Mouse (Mus musculus): ENCODE data around the gene Slc1a1. TPM values are rescaled to one million over a fixed set of nuclear protein-coding genes. Genes with fewer than 3 reads are reported as not detected.

The Slc1a1 gene
- total and polyA plus RNA-seq, 2 experiments from 2014 or later, result 3.7 to 14.1 TPM

GRCm38 (mm10) chr19:28891238-28891637 is 56.4 kb downstream of the Slc1a1 start:
- Histone ChIP-seq H3K9ac (replicated peaks; ENCODE audit: low read depth, low read length) (no peak overlapping the region), H3K4me2 (ENCODE audit: low read depth, low read length) (no peak overlapping the region), H3K4me1 (ENCODE audit: control insufficient read depth, insufficient read depth) (no peaks in the 10 kb centered on the region), H3K27me3 (ENCODE audit: control insufficient read depth, insufficient read depth, low read length) (no peaks in the 10 kb centered on the region), H3K27ac (ENCODE audit: low read depth) (no peak overlapping the region), H3K4me3 (ENCODE audit: low read depth, low read length) (no peak overlapping the region), H3K9me3 (replicated peaks; ENCODE audit: control insufficient read depth, low read length) (no peaks in the 10 kb centered on the region), H3K36me3 (replicated peaks; ENCODE audit: control insufficient read depth, insufficient read depth, low read length) (no peaks in the 10 kb centered on the region)
- 42% methylated on average over 5 of the region's 5 CpGs for WGBS
- DNase-seq (ENCODE audit: low spot score), result no peak
- TF ChIP-seq CTCF (IDR thresholded peaks at IDR 0.05; ENCODE audit: low read depth) (no peak), EP300 (IDR thresholded peaks at IDR 0.05; ENCODE audit: low read depth) (no peak)
- no peak for ATAC-seq (ENCODE audit: insufficient read depth, low read depth)

GRCm38 (mm10) chr19:28891864-28892263 is 57.0 kb downstream of the Slc1a1 start:
- Histone ChIP-seq H3K4me3 (ENCODE audit: low read depth, low read length) (no peak overlapping the region), H3K4me1 (ENCODE audit: control insufficient read depth, insufficient read depth) (no peaks in the 10 kb centered on the region), H3K27me3 (ENCODE audit: control insufficient read depth, insufficient read depth, low read length) (no peaks in the 10 kb centered on the region), H3K36me3 (replicated peaks; ENCODE audit: control insufficient read depth, insufficient read depth, low read length) (no peaks in the 10 kb centered on the region), H3K9ac (replicated peaks; ENCODE audit: low read depth, low read length) (no peak overlapping the region), H3K4me2 (ENCODE audit: low read depth, low read length) (no peak overlapping the region), H3K27ac (ENCODE audit: low read depth) (no peak overlapping the region), H3K9me3 (replicated peaks; ENCODE audit: control insufficient read depth, low read length) (no peaks in the 10 kb centered on the region)
- TF ChIP-seq CTCF (IDR thresholded peaks at IDR 0.05; ENCODE audit: low read depth) (no peak), EP300 (IDR thresholded peaks at IDR 0.05; ENCODE audit: low read depth) (no peak)
- no peak for ATAC-seq (ENCODE audit: insufficient read depth, low read depth)
- DNase-seq (ENCODE audit: low spot score), result no peak
- WGBS, result 93% methylated on average over 1 of the region's 1 CpGs

GRCm38 (mm10) chr19:28896639-28897038 is 61.8 kb downstream of the Slc1a1 start:
- ATAC-seq (ENCODE audit: insufficient read depth, low read depth) (no peak), DNase-seq (ENCODE audit: low spot score) (no peak)
- 82% methylated on average over 1 of the region's 1 CpGs for WGBS
- Histone ChIP-seq H3K4me1 (ENCODE audit: control insufficient read depth, insufficient read depth) (no peaks in the 10 kb centered on the region), H3K9ac (replicated peaks; ENCODE audit: low read depth, low read length) (no peak overlapping the region), H3K9me3 (replicated peaks; ENCODE audit: control insufficient read depth, low read length) (no peaks in the 10 kb centered on the region), H3K36me3 (replicated peaks; ENCODE audit: control insufficient read depth, insufficient read depth, low read length) (no peaks in the 10 kb centered on the region), H3K4me2 (ENCODE audit: low read depth, low read length) (no peak overlapping the region), H3K27ac (ENCODE audit: low read depth) (no peak overlapping the region), H3K4me3 (ENCODE audit: low read depth, low read length) (no peak overlapping the region), H3K27me3 (ENCODE audit: control insufficient read depth, insufficient read depth, low read length) (no peaks in the 10 kb centered on the region)
- TF ChIP-seq CTCF (IDR thresholded peaks at IDR 0.05; ENCODE audit: low read depth), result no peak
- TF ChIP-seq EP300 (IDR thresholded peaks at IDR 0.05; ENCODE audit: low read depth), result no peak

- DNase-seq (ENCODE audit: low spot score), result no peak
- WGBS, result 67% methylated on average over 9 of the region's 9 CpGs
Measured at GRCm38 (mm10) chr19:28897497-28897896, 62.6 kb downstream of the Slc1a1 start.

GRCm38 (mm10) chr19:28900771-28901170 is 65.9 kb downstream of the Slc1a1 start:
- Histone ChIP-seq H3K27me3 (ENCODE audit: control insufficient read depth, insufficient read depth, low read length) (no peaks in the 10 kb centered on the region), H3K36me3 (replicated peaks; ENCODE audit: control insufficient read depth, insufficient read depth, low read length) (no peaks in the 10 kb centered on the region), H3K4me1 (ENCODE audit: control insufficient read depth, insufficient read depth) (no peaks in the 10 kb centered on the region), H3K9me3 (replicated peaks; ENCODE audit: control insufficient read depth, low read length) (no peaks in the 10 kb centered on the region), H3K4me3 (ENCODE audit: low read depth, low read length) (no peak overlapping the region), H3K9ac (replicated peaks; ENCODE audit: low read depth, low read length) (no peak overlapping the region), H3K27ac (ENCODE audit: low read depth) (no peak overlapping the region), H3K4me2 (ENCODE audit: low read depth, low read length) (no peak overlapping the region)
- ATAC-seq (ENCODE audit: insufficient read depth, low read depth) (no peak), DNase-seq (ENCODE audit: low spot score) (no peak)
- 88% methylated on average over 2 of the region's 2 CpGs for WGBS
- TF ChIP-seq EP300 (IDR thresholded peaks at IDR 0.05; ENCODE audit: low read depth) (no peak), CTCF (IDR thresholded peaks at IDR 0.05; ENCODE audit: low read depth) (no peak)

More at GRCm38 (mm10) chr19:28897497-28897896, 62.6 kb downstream of the Slc1a1 start:
- H3K9ac ChIP-seq (replicated peaks; ENCODE audit: low read depth, low read length), result no peak overlapping the region
- no peaks in the 10 kb centered on the region for H3K4me1 ChIP-seq (ENCODE audit: control insufficient read depth, insufficient read depth)
- H3K27me3 ChIP-seq (ENCODE audit: control insufficient read depth, insufficient read depth, low read length), result no peaks in the 10 kb centered on the region
- no peak overlapping the region for H3K4me2 ChIP-seq (ENCODE audit: low read depth, low read length)
- H3K9me3 ChIP-seq (replicated peaks; ENCODE audit: control insufficient read depth, low read length), result no peaks in the 10 kb centered on the region
- ATAC-seq (ENCODE audit: insufficient read depth, low read depth), result no peak
- no peak overlapping the region for H3K4me3 ChIP-seq (ENCODE audit: low read depth, low read length)
- no peaks in the 10 kb centered on the region for H3K36me3 ChIP-seq (replicated peaks; ENCODE audit: control insufficient read depth, insufficient read depth, low read length)
- no peak overlapping the region for H3K27ac ChIP-seq (ENCODE audit: low read depth)
- no peak for TF ChIP-seq EP300 (IDR thresholded peaks at IDR 0.05; ENCODE audit: low read depth)
- no peak for TF ChIP-seq CTCF (IDR thresholded peaks at IDR 0.05; ENCODE audit: low read depth)

GRCm38 (mm10) chr19:28902111-28902510 is 67.3 kb downstream of the Slc1a1 start:
- H3K4me2 ChIP-seq (ENCODE audit: low read depth, low read length), result no peak overlapping the region
- 81% methylated on average over 2 of the region's 2 CpGs for WGBS
- H3K9me3 ChIP-seq (replicated peaks; ENCODE audit: control insufficient read depth, low read length), result no peaks in the 10 kb centered on the region
- DNase-seq (ENCODE audit: low spot score) (no peak), ATAC-seq (ENCODE audit: insufficient read depth, low read depth) (no peak)
- H3K4me1 ChIP-seq (ENCODE audit: control insufficient read depth, insufficient read depth), result no peaks in the 10 kb centered on the region
- H3K36me3 ChIP-seq (replicated peaks; ENCODE audit: control insufficient read depth, insufficient read depth, low read length), result no peaks in the 10 kb centered on the region
- H3K9ac ChIP-seq (replicated peaks; ENCODE audit: low read depth, low read length), result no peak overlapping the region
- H3K27me3 ChIP-seq (ENCODE audit: control insufficient read depth, insufficient read depth, low read length), result no peaks in the 10 kb centered on the region
- H3K4me3 ChIP-seq (ENCODE audit: low read depth, low read length), result no peak overlapping the region
- no peak for TF ChIP-seq EP300 (IDR thresholded peaks at IDR 0.05; ENCODE audit: low read depth)
- TF ChIP-seq CTCF (IDR thresholded peaks at IDR 0.05; ENCODE audit: low read depth), result no peak
- H3K27ac ChIP-seq (ENCODE audit: low read depth), result no peak overlapping the region

Measured in heart, postnatal 0 days (tissue).